Mouse (Mus musculus) liver, postnatal 0 days (tissue): Measurements from ENCODE around the gene Cyp2c70.

Experiments used
- CTCF ChIP-seq: sonication (generic); IDR thresholded peaks from 2 replicates; pipeline ENCODE4 v1.5.1; 2016; ENCODE audit warnings: antibody characterized with exemption, low read depth
- EP300 ChIP-seq: IDR thresholded peaks from 2 replicates; pipeline ENCODE4 v1.6.1; 2016; ENCODE audit warnings: antibody characterized with exemption, low read depth, mild to moderate bottlenecking

- TF ChIP-seq CTCF (no peak), EP300 (no peak)
Observed at GRCm38 (mm10) chr19:40231074-40231738, 44.1 kb upstream of the Cyp2c70 start.
